Mouse (Mus musculus) erythroblast, embryonic 14.5 days (primary cell): ENCODE results near the gene Upp2.

Experiments
- GATA1 ChIP-seq: IDR thresholded peaks from 2 replicates; pipeline ENCODE4 v1.6.1; 2012; ENCODE audit warnings: low read length, inconsistent platforms, mixed read lengths
- TAL1 ChIP-seq: IDR thresholded peaks from 3 replicates; pipeline ENCODE4 v1.6.1; 2012; ENCODE audit warnings: low read length, inconsistent platforms, mixed read lengths

DNA sequence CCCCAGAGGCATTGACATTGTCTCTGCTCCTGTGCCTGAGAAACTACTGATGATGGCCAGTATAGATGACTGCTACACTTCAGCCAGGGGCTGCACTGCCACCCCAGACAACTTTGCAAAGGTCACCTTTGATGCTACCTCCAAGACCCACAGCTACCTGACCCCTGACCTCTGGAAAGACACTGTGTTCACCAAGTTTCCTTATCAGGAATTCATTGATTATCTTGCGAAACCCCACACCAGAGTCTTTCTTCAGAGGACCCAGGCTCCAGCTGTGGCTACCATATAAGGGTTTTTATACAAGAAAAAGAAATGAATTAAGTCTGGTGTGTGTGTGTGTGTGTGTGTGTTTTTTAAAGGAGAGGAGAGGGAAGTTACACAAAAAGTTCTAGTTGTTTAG is 174.1 kb downstream of the Upp2 start:
- no peak for TF ChIP-seq GATA1
- TF ChIP-seq TAL1 = no peak
